Mouse (Mus musculus) right cerebral cortex, postnatal 10 days (tissue): ENCODE measurements at regions not wholly inside any gene's neighbourhood (a gene's known extent, or its start where the extent isn't known, plus 50 kb on each side); places are given as distances from the start of the nearest gene placed in this dataset.

Source experiments
- DNase-seq, 2 experiments: peaks; one replicate each; pipeline ENCODE4 v3.0.0; 2021; ENCODE audit warnings: low spot score in 2 of 2

- DNase-seq = no peak
Observed at GRCm38 (mm10) chr6:8831204-8831603, 52.9 kb upstream of the Ica1 start.

DNA sequence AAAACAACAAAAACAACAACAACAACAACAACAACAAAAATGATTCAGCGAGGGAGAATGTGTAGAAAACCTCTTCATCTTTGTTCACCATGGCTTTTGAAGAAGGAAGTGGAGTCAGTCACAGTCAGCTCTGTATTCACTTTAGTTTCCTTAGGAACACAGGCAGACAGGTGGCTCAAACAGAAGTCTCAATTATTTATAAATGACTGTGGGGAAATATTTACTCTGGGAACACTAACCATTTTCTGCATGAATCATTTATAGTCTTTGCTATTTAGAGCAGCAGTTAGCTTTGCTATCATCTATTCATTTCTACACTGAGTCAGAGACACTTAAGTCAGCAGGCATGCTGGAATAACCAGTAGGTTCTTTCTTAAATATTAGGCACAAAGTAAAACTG lies 54.6 kb upstream of the Ica1 start:
- no peak for DNase-seq

- DNase-seq = no peak
Observed at GRCm38 (mm10) chr6:8853657-8854056, 75.4 kb upstream of the Ica1 start.

- DNase-seq = no peak
Observed at GRCm38 (mm10) chr6:8860581-8860980, 82.3 kb upstream of the Ica1 start.

GRCm38 (mm10) chr6:8863843-8864620 lies 84.2 kb upstream of the Nxph1 start:
- no peak for DNase-seq

DNA sequence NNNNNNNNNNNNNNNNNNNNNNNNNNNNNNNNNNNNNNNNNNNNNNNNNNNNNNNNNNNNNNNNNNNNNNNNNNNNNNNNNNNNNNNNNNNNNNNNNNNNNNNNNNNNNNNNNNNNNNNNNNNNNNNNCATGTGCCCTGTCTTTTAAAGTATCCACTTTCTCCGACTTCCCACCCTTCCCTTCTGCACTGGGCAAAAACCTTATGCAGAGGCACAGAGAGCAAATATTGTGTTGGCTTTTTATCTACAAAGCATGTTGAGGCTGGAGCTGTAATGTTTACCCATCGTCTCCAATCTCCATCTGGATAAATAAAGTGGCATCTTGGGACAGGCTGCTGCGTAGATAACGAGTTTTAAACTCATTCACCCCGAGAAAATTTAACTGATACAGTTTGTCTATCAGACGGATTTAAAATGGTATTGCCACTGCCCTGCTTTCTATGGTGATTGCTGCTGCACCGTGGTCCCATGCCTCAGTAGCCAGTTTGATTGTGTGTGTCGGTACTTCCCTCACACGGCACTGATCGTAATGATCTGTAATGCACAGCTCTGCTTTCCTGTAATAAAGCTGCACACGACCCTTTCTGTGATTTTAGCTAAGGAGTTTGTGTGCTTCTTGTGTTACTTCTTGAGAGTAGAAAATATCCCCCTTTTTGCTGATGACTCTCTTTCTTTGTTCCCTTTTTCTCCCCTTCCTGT lies 70.7 kb upstream of the Nxph1 start:
- DNase-seq = no peak

DNA sequence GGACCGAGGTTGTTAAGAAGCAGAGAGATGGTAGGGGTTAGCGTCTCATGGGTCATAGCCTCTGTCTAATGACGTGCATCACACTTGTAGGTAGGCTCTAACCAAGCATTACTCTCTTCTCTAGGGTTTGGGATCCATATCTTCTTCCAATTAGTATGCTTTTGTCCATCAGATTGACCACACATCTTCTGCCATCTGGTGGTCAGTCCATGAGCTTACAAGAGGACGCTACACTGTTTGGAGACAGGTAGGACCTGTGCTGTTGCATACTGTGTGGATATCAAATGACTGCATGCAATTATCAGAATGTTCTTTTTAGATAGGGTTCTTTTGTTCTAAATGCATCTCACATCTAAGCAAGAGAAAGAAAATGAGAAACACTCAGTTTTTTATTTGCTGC lies 54.6 kb upstream of the Nxph1 start:
- DNase-seq = no peak

DNA sequence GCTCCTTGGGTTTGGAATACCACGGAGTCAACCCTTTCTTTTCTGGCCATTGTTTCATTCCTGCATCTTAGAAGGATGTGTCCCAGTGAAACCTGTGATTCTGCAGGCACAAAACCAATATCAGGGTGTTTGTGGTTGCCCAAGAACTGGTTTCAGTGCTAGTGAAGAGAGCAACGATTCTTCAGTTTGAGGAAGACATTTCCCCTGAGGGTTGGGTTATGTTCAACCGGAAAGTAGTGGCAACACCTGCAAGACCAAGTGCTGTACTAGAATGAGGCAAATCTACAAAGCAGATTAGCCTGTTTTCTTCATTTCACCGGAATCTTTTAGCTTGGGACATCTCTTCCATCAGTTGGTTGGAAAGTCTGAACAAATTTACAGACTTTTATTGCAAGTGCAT lies 52.1 kb upstream of the Nxph1 start:
- DNase-seq = no peak

- DNase-seq = no peak
Observed at GRCm38 (mm10) chr6:8896822-8897221, 51.4 kb upstream of the Nxph1 start.

GRCm38 (mm10) chr6:8897334-8897733 lies 50.9 kb upstream of the Nxph1 start:
- peak in 1 of 2 experiments; percentile 27 for DNase-seq

- DNase-seq = no peak
Observed at GRCm38 (mm10) chr6:8898268-8898667, 50.0 kb upstream of the Nxph1 start.
